In genomic region chr12:53063003-53063402, GRCm38 (mm10) we compare ENCODE assay signal across 14 mouse cellular contexts.
DNase-seq lines count a peak whose midpoint lies in the region; ATAC-seq and TF ChIP-seq lines count a peak whose summit lies in the region.
"Had no signal": no experiment of that assay in that cellular context is flagged by ENCODE, and none has a peak within 500 bp of the region (broad histone marks: within the 10 kb centered on the region; RNA-seq: fewer than 3 reads in every experiment).

No protein-coding gene starts in this region.

- no peak overlapping the region for H3K9ac ChIP-seq in hindbrain, embryonic 12.5 days
- no peak overlapping the region for H3K9ac ChIP-seq in midbrain, embryonic 14.5 days (replicated peaks; ENCODE audit: low read length)
- H3K9ac ChIP-seq: embryonic facial prominence, embryonic 13.5 days; liver, postnatal 0 days had no signal

- no peak for TF ChIP-seq CTCF in lung, adult 2 months (IDR thresholded peaks at IDR 0.05; ENCODE audit: insufficient read depth, low read length)

- H3K4me2 ChIP-seq in hindbrain, embryonic 12.5 days (replicated peaks), result peak overlapping the region; percentile 21; the same call in 1 of the 2 replicates
- H3K4me2 ChIP-seq in midbrain, embryonic 14.5 days (ENCODE audit: low read length), result peak overlapping the region; percentile 28
- H3K4me2 ChIP-seq: heart, embryonic 11.5 days had no signal

- peak; percentile 46 for ATAC-seq in hindbrain, embryonic 12.5 days (ENCODE audit: low FRiP score)
- no peak for ATAC-seq in midbrain, embryonic 14.5 days (ENCODE audit: low FRiP score, low TSS enrichment)
- ATAC-seq: CD4-positive, CD25-positive, alpha-beta regulatory T cell, adult 4 months; liver, postnatal 0 days had no signal

- peak overlapping the region; percentile 56 for H3K27ac ChIP-seq in hindbrain, embryonic 12.5 days
- peak overlapping the region; percentile 53 for H3K27ac ChIP-seq in midbrain, embryonic 14.5 days (replicated peaks; ENCODE audit: low read depth, low read length)
- H3K27ac ChIP-seq: embryonic facial prominence, embryonic 13.5 days; stomach, postnatal 0 days had no signal

- peak; percentile 68 for DNase-seq in R1 (ENCODE audit: low read depth, low spot score)
- DNase-seq in embryo, embryonic 11 days, result peak; percentile 70
- DNase-seq in midbrain, embryonic 14.5 days, result peak; percentile 64
- DNase-seq in lung, adult 2 months, result no peak
- no peak for DNase-seq in layer of hippocampus, adult 9-11 months
- DNase-seq in T-cell, adult 2 months (ENCODE audit: low spot score), result no peak
- DNase-seq: cerebellum, adult 2 months; kidney, postnatal 10 days; liver, postnatal 0 days had no signal

- no peaks in the 10 kb centered on the region for H3K9me3 ChIP-seq in hindbrain, embryonic 12.5 days (replicated peaks)
- H3K9me3 ChIP-seq in midbrain, embryonic 14.5 days (ENCODE audit: control insufficient read depth, low read length), result no peaks in the 10 kb centered on the region
- H3K9me3 ChIP-seq: embryonic facial prominence, embryonic 13.5 days had no signal

- 19% methylated on average over 9 of the region's 9 CpGs for WGBS in hindbrain, embryonic 12.5 days
- 7% methylated on average over 9 of the region's 9 CpGs for WGBS in midbrain, embryonic 14.5 days
- WGBS in lung, adult 2 months, result 81% methylated on average over 9 of the region's 9 CpGs

- TF ChIP-seq POLR2A in lung, adult 2 months (IDR thresholded peaks at IDR 0.05; ENCODE audit: borderline replicate concordance, extremely low read depth, low read depth, low read length), result no peak

- H3K4me1 ChIP-seq in hindbrain, embryonic 12.5 days, result peaks cover 57% of the 10 kb centered on the region
- peaks cover 49% of the 10 kb centered on the region for H3K4me1 ChIP-seq in midbrain, embryonic 14.5 days (ENCODE audit: control insufficient read depth, insufficient read depth, low read length)
- no peaks in the 10 kb centered on the region for H3K4me1 ChIP-seq in lung, adult 2 months (ENCODE audit: control insufficient read depth, insufficient read depth, low read length)

- no peaks in the 10 kb centered on the region for H3K27me3 ChIP-seq in hindbrain, embryonic 12.5 days
- H3K27me3 ChIP-seq in midbrain, embryonic 14.5 days (ENCODE audit: control insufficient read depth, insufficient read depth, low read length), result no peaks in the 10 kb centered on the region
- H3K27me3 ChIP-seq: embryonic facial prominence, embryonic 13.5 days had no signal

- no peak overlapping the region for H3K4me3 ChIP-seq in hindbrain, embryonic 12.5 days
- H3K4me3 ChIP-seq in midbrain, embryonic 14.5 days (replicated peaks; ENCODE audit: low read depth, low read length), result no peak overlapping the region
- no peak overlapping the region for H3K4me3 ChIP-seq in lung, adult 2 months (replicated peaks; ENCODE audit: extremely low read depth, low read depth, low read length)
- H3K4me3 ChIP-seq: embryonic facial prominence, embryonic 13.5 days had no signal

- no peaks in the 10 kb centered on the region for H3K36me3 ChIP-seq in hindbrain, embryonic 12.5 days
- H3K36me3 ChIP-seq in midbrain, embryonic 14.5 days (ENCODE audit: control insufficient read depth, insufficient read depth, low read length), result no peaks in the 10 kb centered on the region
- H3K36me3 ChIP-seq: embryonic facial prominence, embryonic 13.5 days had no signal

Comparison
In these comparisons a context has a peak if more than half of its experiments do, and no peak if none do; other contexts are left out.
1. DNase-seq: peak in R1 (single experiment), embryo, embryonic 11 days (single experiment) and midbrain, embryonic 14.5 days (single experiment); none in lung, adult 2 months (single experiment), layer of hippocampus, adult 9-11 months (single experiment) and T-cell, adult 2 months (single experiment).